Mouse (Mus musculus) kidney, adult 2 months (tissue): ENCODE results near the gene Bcas1.

Experiments used
- CTCF ChIP-seq: fragments of 200-500 bp; conservative IDR thresholded peaks from 2 replicates; pipeline ENCODE4 v1.5.1; 2011; ENCODE audit warnings: low read depth, mild to moderate bottlenecking, control low read depth, low read length, moderate library complexity, mixed read lengths; ENCODE audit not compliant: insufficient read depth, insufficient read length
- POLR2A ChIP-seq: fragments of 200-500 bp; IDR thresholded peaks from one replicate; pipeline ENCODE4 v1.6.1; 2011; ENCODE audit warnings: low read depth, low read length, control low read depth

GRCm38 (mm10) chr2:170428966-170429365 is 1.3 kb upstream of the Bcas1 start:
- TF ChIP-seq CTCF (no peak), POLR2A (no peak)
